Mouse (Mus musculus) erythroblast, embryonic 14.5 days (primary cell): ENCODE results near the gene Spns3.

Source experiments
- GATA1 ChIP-seq: IDR thresholded peaks from 2 replicates; pipeline ENCODE4 v1.6.1; 2012; ENCODE audit warnings: low read length, inconsistent platforms, mixed read lengths
- TAL1 ChIP-seq: IDR thresholded peaks from 3 replicates; pipeline ENCODE4 v1.6.1; 2012; ENCODE audit warnings: low read length, inconsistent platforms, mixed read lengths

- TF ChIP-seq GATA1 (no peak), TAL1 (no peak)
These were observed 6.6 kb upstream of the Spns3 start for GRCm38 (mm10) chr11:72556953-72557352.
